Mouse (Mus musculus): Measurements from ENCODE around the gene Yy1.

Gene Yy1

DNA sequence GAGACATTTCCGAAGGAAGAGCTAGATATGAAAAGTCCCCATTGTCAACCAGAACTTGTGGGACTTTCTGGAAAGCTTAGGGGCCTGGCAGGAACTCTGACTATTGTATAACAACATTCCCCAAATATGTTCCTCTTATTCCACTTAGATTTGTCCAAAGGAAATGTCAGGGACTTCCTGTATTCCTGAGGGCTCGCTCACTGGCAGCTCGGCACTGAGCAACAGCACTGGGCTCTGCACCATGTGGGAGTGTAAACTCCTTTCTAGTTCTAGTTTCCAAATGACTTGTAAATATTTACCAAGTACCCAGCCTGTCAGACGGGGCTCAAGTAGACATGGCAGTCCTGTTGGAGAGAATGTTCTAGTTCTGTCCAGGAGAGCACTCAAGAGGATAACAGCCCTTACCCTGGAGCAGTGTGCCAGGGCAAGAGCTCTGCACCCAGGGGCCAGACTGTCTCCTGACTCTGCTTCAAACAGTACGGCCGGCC, 72.3 kb downstream of the Yy1 start:
- DNase-seq: no peak

DNA sequence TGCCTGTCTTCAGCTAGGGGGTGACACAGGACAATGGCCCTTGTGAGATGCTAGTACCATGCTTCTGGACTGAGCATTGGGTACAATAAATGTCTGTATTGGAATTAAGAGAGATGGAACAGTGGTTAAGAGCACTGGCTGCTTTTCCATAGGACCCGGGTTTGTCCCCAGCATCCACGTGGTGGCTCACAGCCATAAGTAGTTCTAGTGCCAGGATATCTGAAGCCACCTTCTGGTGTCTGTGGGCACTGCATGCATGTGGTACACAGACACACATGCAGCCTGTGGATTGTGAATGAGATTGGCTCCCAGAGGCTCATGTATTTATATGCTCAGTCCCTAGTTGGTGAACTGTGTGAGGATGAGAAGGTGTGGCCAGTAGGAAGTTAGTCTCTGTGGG, 76.8 kb downstream of the Yy1 start:
- peak; percentile 45 to 48 for DNase-seq

Data from kidney, postnatal 4 days (tissue).